Mouse (Mus musculus) urinary bladder, postnatal 25 days (tissue): ENCODE results near the gene Hopx.

Experiments
- DNase-seq: peaks from one replicate; pipeline ENCODE4 v3.0.0; 2022; ENCODE audit warnings: low spot score

The Hopx gene

GRCm38 (mm10) chr5:77071626-77072025, 43.3 kb downstream of the Hopx start:
- DNase-seq: no peak

GRCm38 (mm10) chr5:77070987-77071386, 43.9 kb downstream of the Hopx start:
- DNase-seq: no peak

- DNase-seq: no peak
Observed at GRCm38 (mm10) chr5:77067321-77067720, 47.6 kb downstream of the Hopx start.

GRCm38 (mm10) chr5:77061372-77062038, 53.4 kb downstream of the Hopx start:
- peak; percentile 69 for DNase-seq

GRCm38 (mm10) chr5:77060363-77060762, 54.6 kb downstream of the Hopx start:
- no peak for DNase-seq

- no peak for DNase-seq
Observed at GRCm38 (mm10) chr5:77056881-77057440, 58.0 kb downstream of the Hopx start.

GRCm38 (mm10) chr5:77052616-77053015, 62.3 kb downstream of the Hopx start:
- no peak for DNase-seq

- DNase-seq: no peak
Observed at GRCm38 (mm10) chr5:77044362-77044761, 70.6 kb downstream of the Hopx start.

- DNase-seq: no peak
Observed at GRCm38 (mm10) chr5:77039391-77039790, 75.5 kb downstream of the Hopx start.

GRCm38 (mm10) chr5:77038451-77038850, 76.5 kb downstream of the Hopx start:
- DNase-seq: no peak
